Mouse (Mus musculus): Measurements from ENCODE around the gene Hcn3. TPM values are rescaled to one million over a fixed set of nuclear protein-coding genes. Genes with fewer than 3 reads are reported as not detected.

Hcn3 gene
- polyA plus RNA-seq, 1 experiment from 2014 or later = 1.1 TPM

DNA sequence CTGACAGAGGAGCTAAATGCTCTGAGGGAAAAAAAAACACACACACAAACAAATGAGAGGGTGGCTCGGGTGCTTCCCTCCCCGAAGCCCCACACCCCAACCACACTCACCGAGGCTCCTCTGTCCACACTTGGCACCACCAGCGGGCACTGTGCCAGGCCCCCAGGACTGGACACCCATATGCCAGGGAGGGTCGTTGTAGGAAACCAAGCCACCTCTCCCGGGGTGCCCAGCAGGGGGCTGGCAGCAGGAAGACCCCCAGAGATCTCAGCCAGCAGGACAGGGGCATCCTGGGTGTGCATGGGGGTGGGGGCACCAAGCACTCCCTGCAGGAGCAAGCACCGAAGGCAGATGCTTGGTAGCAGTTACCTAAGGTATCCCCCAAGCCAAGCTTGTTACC is 59.2 kb downstream of the Hcn3 start, which contains the start of gene Gm43738:
Gene Gm43738 (minus strand): TSS at position 289 of the 400 bp plus-strand sequence.
- 21% methylated on average over 7 of the region's 7 CpGs for WGBS
- no peak for ATAC-seq (ENCODE audit: low read depth)
- Histone ChIP-seq H3K27me3 (ENCODE audit: control insufficient read depth, insufficient read depth, low read depth, low read length) (no peaks in the 10 kb centered on the region), H3K27ac (ENCODE audit: low read length) (peak within 1 kb of the TSS; percentile 69), H3K9me3 (ENCODE audit: control insufficient read depth, low read length) (no peaks in the 10 kb centered on the region), H3K4me2 (ENCODE audit: low read depth, low read length) (peak within 1 kb of the TSS; percentile 92), H3K9ac (ENCODE audit: low read length) (peak within 1 kb of the TSS; percentile 77), H3K4me3 (ENCODE audit: low read length) (peak within 1 kb of the TSS; percentile 70), H3K36me3 (ENCODE audit: control insufficient read depth, insufficient read depth, low read length) (peaks cover 7% of the 10 kb centered on the region), H3K4me1 (replicated peaks; ENCODE audit: control insufficient read depth, insufficient read depth, low read length) (peaks cover 23% of the 10 kb centered on the region)

Other genes with a start within 250 kb of the Hcn3 start
- 37.9 and 41.6 TPM in 2 replicates for gene Msto1, start 246.2 kb downstream of the Hcn3 start, polyA plus RNA-seq (2015; fragmentation: Nextera tagmentation; extraction: Ambion mirVana)
- gene Ash1l, start 209.6 kb downstream of the Hcn3 start, polyA plus RNA-seq (2015; fragmentation: Nextera tagmentation; extraction: Ambion mirVana) = 19.4 and 20.6 TPM in 2 replicates
- 126 and 130 TPM in 2 replicates for gene Dap3, start 209.0 kb downstream of the Hcn3 start, polyA plus RNA-seq (2015; fragmentation: Nextera tagmentation; extraction: Ambion mirVana)
- 19.7 and 19.8 TPM in 2 replicates for gene Rusc1, start 66.9 kb downstream of the Hcn3 start, polyA plus RNA-seq (2015; fragmentation: Nextera tagmentation; extraction: Ambion mirVana)
- gene Gm43738, start 59.1 kb downstream of the Hcn3 start, polyA plus RNA-seq (2015; fragmentation: Nextera tagmentation; extraction: Ambion mirVana) = not detected in 2 replicates
- 132 and 137 TPM in 2 replicates for gene Fdps, start 58.2 kb downstream of the Hcn3 start, polyA plus RNA-seq (2015; fragmentation: Nextera tagmentation; extraction: Ambion mirVana)
- gene Pklr, start 24.1 kb downstream of the Hcn3 start, polyA plus RNA-seq (2015; fragmentation: Nextera tagmentation; extraction: Ambion mirVana) = 0.18 and 1.3 TPM in 2 replicates
- gene Clk2, start 4.6 kb upstream of the Hcn3 start, polyA plus RNA-seq (2015; fragmentation: Nextera tagmentation; extraction: Ambion mirVana) = 22.7 and 25.1 TPM in 2 replicates
- gene Scamp3, start 17.3 kb upstream of the Hcn3 start, polyA plus RNA-seq (2015; fragmentation: Nextera tagmentation; extraction: Ambion mirVana) = 109 and 115 TPM in 2 replicates
- 19.4 and 22.2 TPM in 2 replicates for gene Fam189b, start 22.9 kb upstream of the Hcn3 start, polyA plus RNA-seq (2015; fragmentation: Nextera tagmentation; extraction: Ambion mirVana)
- gene Gba, start 42.7 kb upstream of the Hcn3 start, polyA plus RNA-seq (2015; fragmentation: Nextera tagmentation; extraction: Ambion mirVana) = 46.4 and 47.1 TPM in 2 replicates
- 57.7 and 65.4 TPM in 2 replicates for gene Thbs3, start 55.0 kb upstream of the Hcn3 start, polyA plus RNA-seq (2015; fragmentation: Nextera tagmentation; extraction: Ambion mirVana)
- 174 and 188 TPM in 2 replicates for gene Mtx1, start 66.9 kb upstream of the Hcn3 start, polyA plus RNA-seq (2015; fragmentation: Nextera tagmentation; extraction: Ambion mirVana)
- gene Muc1, start 68.9 kb upstream of the Hcn3 start, polyA plus RNA-seq (2015; fragmentation: Nextera tagmentation; extraction: Ambion mirVana) = 151 and 162 TPM in 2 replicates
- gene Krtcap2, start 85.8 kb upstream of the Hcn3 start, polyA plus RNA-seq (2015; fragmentation: Nextera tagmentation; extraction: Ambion mirVana) = 304 and 314 TPM in 2 replicates
- 7.2 and 7.7 TPM in 2 replicates for gene Trim46, start 86.1 kb upstream of the Hcn3 start, polyA plus RNA-seq (2015; fragmentation: Nextera tagmentation; extraction: Ambion mirVana)
- gene Dpm3, start 99.2 kb upstream of the Hcn3 start, polyA plus RNA-seq (2015; fragmentation: Nextera tagmentation; extraction: Ambion mirVana) = 135 and 138 TPM in 2 replicates
- gene Slc50a1, start 110.4 kb upstream of the Hcn3 start, polyA plus RNA-seq (2015; fragmentation: Nextera tagmentation; extraction: Ambion mirVana) = 65.7 and 66.7 TPM in 2 replicates
- gene Efna1, start 120.9 kb upstream of the Hcn3 start, polyA plus RNA-seq (2015; fragmentation: Nextera tagmentation; extraction: Ambion mirVana) = 97.2 and 104 TPM in 2 replicates
- gene Efna3, start 162.8 kb upstream of the Hcn3 start, polyA plus RNA-seq (2015; fragmentation: Nextera tagmentation; extraction: Ambion mirVana) = 7.1 and 7.5 TPM in 2 replicates
- 19.8 and 24.7 TPM in 2 replicates for gene Efna4, start 177.8 kb upstream of the Hcn3 start, polyA plus RNA-seq (2015; fragmentation: Nextera tagmentation; extraction: Ambion mirVana)
- gene Adam15, start 189.8 kb upstream of the Hcn3 start, polyA plus RNA-seq (2015; fragmentation: Nextera tagmentation; extraction: Ambion mirVana) = 75.1 and 76.0 TPM in 2 replicates
- gene Dcst2, start 201.8 kb upstream of the Hcn3 start, polyA plus RNA-seq (2015; fragmentation: Nextera tagmentation; extraction: Ambion mirVana) = 0.06 TPM in 1 of 2 replicates, not detected in the other
- gene Dcst1, start 205.1 kb upstream of the Hcn3 start, polyA plus RNA-seq (2015; fragmentation: Nextera tagmentation; extraction: Ambion mirVana) = 0.13 and 0.53 TPM in 2 replicates
- gene Zbtb7b, start 234.6 kb upstream of the Hcn3 start, polyA plus RNA-seq (2015; fragmentation: Nextera tagmentation; extraction: Ambion mirVana) = 4.8 and 5.9 TPM in 2 replicates
- gene Lenep, start 242.6 kb upstream of the Hcn3 start, polyA plus RNA-seq (2015; fragmentation: Nextera tagmentation; extraction: Ambion mirVana) = 0.21 TPM in 1 of 2 replicates, not detected in the other